Mouse (Mus musculus) embryonic facial prominence, embryonic 11.5 days (tissue): ENCODE measurements at regions not wholly inside any gene's neighbourhood (a gene's known extent, or its start where the extent isn't known, plus 50 kb on each side); places are given as distances from the start of the nearest gene placed in this dataset.

ENCODE experiments used
- ATAC-seq: fragments of 200-750 bp; cut with Nextera tagmentation; replicated peaks from 2 replicates; pipeline ENCODE4 v1.8.0; 2017; ENCODE audit warnings: low read depth; ENCODE audit not compliant: insufficient number of reproducible peaks, low FRiP score, low TSS enrichment
- DNase-seq: peaks from one replicate; pipeline ENCODE4 v3.0.0-alpha.2; 2015; ENCODE audit warnings: low spot score
- H3K27ac ChIP-seq: fragments of 300-500 bp; sonication (generic); replicated peaks from 2 replicates; pipeline ENCODE4 v1.5.1; 2014; ENCODE audit warnings: mild to moderate bottlenecking, low read depth, low read length, control low read depth
- H3K27me3 ChIP-seq: fragments of 300-500 bp; sonication (generic); 2 replicates; pipeline ENCODE4 v1.6.1; 2014; ENCODE audit warnings: mild to moderate bottlenecking, low read length, moderate library complexity, mixed read lengths; ENCODE audit not compliant: control insufficient read depth, insufficient read depth
- H3K36me3 ChIP-seq: fragments of 300-500 bp; sonication (generic); replicated peaks from 2 replicates; pipeline ENCODE4 v1.6.1; 2014; ENCODE audit warnings: low read depth, mild to moderate bottlenecking, low read length, moderate library complexity, mixed read lengths; ENCODE audit not compliant: control insufficient read depth, insufficient read depth
- H3K4me1 ChIP-seq: fragments of 300-500 bp; sonication (generic); 2 replicates; pipeline ENCODE4 v1.6.1; 2014; ENCODE audit warnings: low read length, mixed read lengths; ENCODE audit not compliant: control insufficient read depth, insufficient read depth
- H3K4me2 ChIP-seq: fragments of 300-500 bp; sonication (generic); 2 replicates; pipeline ENCODE4 v1.6.1; 2014; ENCODE audit warnings: low read depth, mild to moderate bottlenecking, control low read depth, low read length, moderate library complexity
- H3K4me3 ChIP-seq: fragments of 300-500 bp; sonication (generic); 2 replicates; pipeline ENCODE4 v1.5.1; 2014; ENCODE audit warnings: low read depth, low read length, control low read depth
- H3K9ac ChIP-seq: fragments of 300-500 bp; sonication (generic); replicated peaks from 2 replicates; pipeline ENCODE4 v1.6.1; 2014; ENCODE audit warnings: mild to moderate bottlenecking, control low read depth, low read length
- H3K9me3 ChIP-seq: fragments of 300-500 bp; sonication (generic); replicated peaks from 2 replicates; pipeline ENCODE4 v1.6.1; 2016; ENCODE audit warnings: mild to moderate bottlenecking, low read length, inconsistent platforms, mixed read lengths; ENCODE audit not compliant: control insufficient read depth
- WGBS: fragments of 180-500 bp; shearing (Covaris S2); extraction: QIAGEN DNeasy Blood & Tissue Kit; methylation state at CpG from one replicate; pipeline ENCODE4 v1.1.7; 2014; 5-methylcytosine and 5-hydroxymethylcytosine counted together

GRCm38 (mm10) chr10:67400434-67400833 lies 115.3 kb upstream of the Nrbf2 start:
- Histone ChIP-seq H3K9me3 (no peaks in the 10 kb centered on the region), H3K4me3 (no peak overlapping the region), H3K36me3 (no peaks in the 10 kb centered on the region), H3K9ac (no peak overlapping the region), H3K4me1 (no peaks in the 10 kb centered on the region), H3K4me2 (no peak overlapping the region), H3K27ac (no peak overlapping the region), H3K27me3 (no peaks in the 10 kb centered on the region)
- 57% methylated on average over 5 of the region's 5 CpGs for WGBS
- DNase-seq, result no peak
- no peak for ATAC-seq

- Histone ChIP-seq H3K9ac (no peak overlapping the region), H3K36me3 (no peaks in the 10 kb centered on the region), H3K27ac (no peak overlapping the region), H3K4me3 (no peak overlapping the region), H3K4me1 (no peaks in the 10 kb centered on the region), H3K4me2 (no peak overlapping the region), H3K9me3 (no peaks in the 10 kb centered on the region), H3K27me3 (no peaks in the 10 kb centered on the region)
- ATAC-seq (no peak), DNase-seq (peak; percentile 74)
- WGBS, result 23% methylated on average over 6 of the region's 6 CpGs
Observed at GRCm38 (mm10) chr10:67401409-67401808, 116.3 kb upstream of the Nrbf2 start.

- Histone ChIP-seq H3K4me2 (no peak overlapping the region), H3K36me3 (no peaks in the 10 kb centered on the region), H3K9ac (no peak overlapping the region), H3K4me3 (no peak overlapping the region), H3K27me3 (no peaks in the 10 kb centered on the region), H3K27ac (no peak overlapping the region), H3K9me3 (no peaks in the 10 kb centered on the region), H3K4me1 (no peaks in the 10 kb centered on the region)
- ATAC-seq (no peak), DNase-seq (no peak)
- WGBS, result 88% methylated on average over 8 of the region's 8 CpGs
Observed at GRCm38 (mm10) chr10:67417529-67417928, 117.7 kb upstream of the Egr2 start.

GRCm38 (mm10) chr10:67420761-67421160 lies 114.5 kb upstream of the Egr2 start:
- ATAC-seq (no peak), DNase-seq (no peak)
- Histone ChIP-seq H3K27me3 (no peaks in the 10 kb centered on the region), H3K4me2 (no peak overlapping the region), H3K36me3 (no peaks in the 10 kb centered on the region), H3K4me1 (no peaks in the 10 kb centered on the region), H3K27ac (no peak overlapping the region), H3K9me3 (no peaks in the 10 kb centered on the region), H3K4me3 (no peak overlapping the region), H3K9ac (no peak overlapping the region)
- WGBS, result 80% methylated on average over 5 of the region's 5 CpGs

- Histone ChIP-seq H3K27ac (no peak overlapping the region), H3K4me1 (no peaks in the 10 kb centered on the region), H3K36me3 (no peaks in the 10 kb centered on the region), H3K9me3 (no peaks in the 10 kb centered on the region), H3K9ac (no peak overlapping the region), H3K4me3 (no peak overlapping the region), H3K27me3 (no peaks in the 10 kb centered on the region), H3K4me2 (no peak overlapping the region)
- no peak for ATAC-seq
- 92% methylated on average over 6 of the region's 6 CpGs for WGBS
- DNase-seq, result no peak
Observed at GRCm38 (mm10) chr10:67425407-67425806, 109.9 kb upstream of the Egr2 start.

GRCm38 (mm10) chr10:67427220-67427619 lies 108.1 kb upstream of the Egr2 start:
- Histone ChIP-seq H3K9me3 (no peaks in the 10 kb centered on the region), H3K4me2 (no peak overlapping the region), H3K27me3 (no peaks in the 10 kb centered on the region), H3K36me3 (no peaks in the 10 kb centered on the region), H3K4me1 (no peaks in the 10 kb centered on the region), H3K27ac (no peak overlapping the region), H3K9ac (no peak overlapping the region), H3K4me3 (no peak overlapping the region)
- WGBS, result 20% methylated on average over 10 of the region's 10 CpGs
- ATAC-seq (peak; percentile 14; the same call in 1 of the 2 replicates), DNase-seq (peak; percentile 10)

GRCm38 (mm10) chr10:67430805-67431204 lies 104.5 kb upstream of the Egr2 start:
- 87% methylated on average over 2 of the region's 2 CpGs for WGBS
- H3K9me3 ChIP-seq, result no peaks in the 10 kb centered on the region
- H3K27me3 ChIP-seq, result no peaks in the 10 kb centered on the region
- H3K27ac ChIP-seq, result no peak overlapping the region
- H3K4me3 ChIP-seq, result no peak overlapping the region
- no peaks in the 10 kb centered on the region for H3K36me3 ChIP-seq
- H3K9ac ChIP-seq, result no peak overlapping the region
- H3K4me2 ChIP-seq, result no peak overlapping the region
- ATAC-seq (no peak), DNase-seq (no peak)
- H3K4me1 ChIP-seq, result no peaks in the 10 kb centered on the region

GRCm38 (mm10) chr10:67439042-67439635 lies 96.1 kb upstream of the Egr2 start:
- H3K27ac ChIP-seq, result no peak overlapping the region
- no peaks in the 10 kb centered on the region for H3K9me3 ChIP-seq
- H3K4me1 ChIP-seq, result no peaks in the 10 kb centered on the region
- 88% methylated on average over 15 of the region's 15 CpGs for WGBS
- H3K9ac ChIP-seq, result no peak overlapping the region
- no peak overlapping the region for H3K4me2 ChIP-seq
- H3K27me3 ChIP-seq, result no peaks in the 10 kb centered on the region
- H3K36me3 ChIP-seq, result no peaks in the 10 kb centered on the region
- ATAC-seq (no peak), DNase-seq (no peak)
- H3K4me3 ChIP-seq, result no peak overlapping the region
